Mouse (Mus musculus) testis, adult 2 months (tissue): ENCODE results near the gene Abcc9. TPM values are rescaled to one million over a fixed set of nuclear protein-coding genes. Genes with fewer than 3 reads are reported as not detected.

Experiments
- H3K27ac ChIP-seq: fragments of 200-500 bp; 2 replicates; pipeline ENCODE4 v1.5.1; 2012; ENCODE audit warnings: low read depth, low read length; ENCODE audit not compliant: control insufficient read depth, insufficient read depth
- H3K27me3 ChIP-seq: fragments of 200-500 bp; 2 replicates; pipeline ENCODE4 v1.6.1; 2012; ENCODE audit warnings: mild to moderate bottlenecking, low read length, moderate library complexity; ENCODE audit not compliant: control insufficient read depth, insufficient read depth
- H3K36me3 ChIP-seq: fragments of 200-500 bp; 2 replicates; pipeline ENCODE4 v1.6.1; 2012; ENCODE audit warnings: mild to moderate bottlenecking, low read length; ENCODE audit not compliant: control insufficient read depth, insufficient read depth
- H3K4me1 ChIP-seq: fragments of 200-500 bp; 2 replicates; pipeline ENCODE4 v1.6.1; 2012; ENCODE audit warnings: low read length; ENCODE audit not compliant: control insufficient read depth, insufficient read depth
- H3K4me3 ChIP-seq: fragments of 200-500 bp; 2 replicates; pipeline ENCODE4 v1.5.1; 2012; ENCODE audit warnings: low read depth, mild to moderate bottlenecking, low read length, moderate library complexity, mixed read lengths; ENCODE audit not compliant: control insufficient read depth
- CTCF ChIP-seq: fragments of 200-500 bp; IDR thresholded peaks from 2 replicates; pipeline ENCODE4 v1.5.1; 2012; ENCODE audit warnings: low read depth, mild to moderate bottlenecking, inconsistent platforms, low read length, moderate library complexity; ENCODE audit not compliant: control insufficient read depth, insufficient read depth, insufficient replicate concordance
- POLR2A ChIP-seq: fragments of 200-500 bp; IDR thresholded peaks from 2 replicates; pipeline ENCODE4 v1.6.1; 2012; ENCODE audit warnings: low read depth, mild to moderate bottlenecking, inconsistent platforms, low read length, moderate library complexity; ENCODE audit not compliant: control insufficient read depth
- polyA plus RNA-seq: library from polyadenylated mRNA; depleted of rRNA; stranded (reverse); fragments of >200 nt; gene quantifications from 2 replicates; pipeline ENCODE4 v1.2.3, GENCODE M21; 2012

Abcc9 gene
- polyA plus RNA-seq, 1 experiment, result 0.78 TPM

- Histone ChIP-seq H3K27ac (no peak overlapping the region), H3K36me3 (no peaks in the 10 kb centered on the region), H3K27me3 (no peaks in the 10 kb centered on the region), H3K4me1 (no peaks in the 10 kb centered on the region), H3K4me3 (no peak overlapping the region)
- no peak for TF ChIP-seq CTCF
- TF ChIP-seq POLR2A, result no peak
These were observed 89.7 kb downstream of the Abcc9 start for GRCm38 (mm10) chr6:142612366-142612765.

- H3K27ac ChIP-seq, result no peak overlapping the region
- no peaks in the 10 kb centered on the region for H3K27me3 ChIP-seq
- no peak overlapping the region for H3K4me3 ChIP-seq
- no peaks in the 10 kb centered on the region for H3K4me1 ChIP-seq
- TF ChIP-seq POLR2A (no peak), CTCF (no peak)
- H3K36me3 ChIP-seq, result no peaks in the 10 kb centered on the region
These were observed 92.4 kb downstream of the Abcc9 start for GRCm38 (mm10) chr6:142609401-142610373.

GRCm38 (mm10) chr6:142607080-142607479, 95.0 kb downstream of the Abcc9 start:
- H3K4me1 ChIP-seq, result no peaks in the 10 kb centered on the region
- no peaks in the 10 kb centered on the region for H3K27me3 ChIP-seq
- no peaks in the 10 kb centered on the region for H3K36me3 ChIP-seq
- H3K4me3 ChIP-seq, result no peak overlapping the region
- no peak overlapping the region for H3K27ac ChIP-seq
- TF ChIP-seq CTCF, result no peak
- no peak for TF ChIP-seq POLR2A

- no peaks in the 10 kb centered on the region for H3K27me3 ChIP-seq
- TF ChIP-seq POLR2A, result no peak
- TF ChIP-seq CTCF, result no peak
- no peaks in the 10 kb centered on the region for H3K36me3 ChIP-seq
- no peak overlapping the region for H3K27ac ChIP-seq
- no peaks in the 10 kb centered on the region for H3K4me1 ChIP-seq
- H3K4me3 ChIP-seq, result no peak overlapping the region
These were observed 99.3 kb downstream of the Abcc9 start for GRCm38 (mm10) chr6:142602772-142603171.

GRCm38 (mm10) chr6:142578831-142579230, 123.3 kb downstream of the Abcc9 start:
- H3K27ac ChIP-seq, result no peak overlapping the region
- no peaks in the 10 kb centered on the region for H3K36me3 ChIP-seq
- H3K27me3 ChIP-seq, result no peaks in the 10 kb centered on the region
- no peaks in the 10 kb centered on the region for H3K4me1 ChIP-seq
- TF ChIP-seq POLR2A, result no peak
- no peak for TF ChIP-seq CTCF
- H3K4me3 ChIP-seq, result no peak overlapping the region

GRCm38 (mm10) chr6:142577801-142578200, 124.3 kb downstream of the Abcc9 start:
- Histone ChIP-seq H3K4me1 (no peaks in the 10 kb centered on the region), H3K27ac (no peak overlapping the region), H3K27me3 (no peaks in the 10 kb centered on the region), H3K4me3 (no peak overlapping the region), H3K36me3 (no peaks in the 10 kb centered on the region)
- TF ChIP-seq CTCF (no peak), POLR2A (no peak)

GRCm38 (mm10) chr6:142572876-142573275, 129.2 kb downstream of the Abcc9 start:
- no peaks in the 10 kb centered on the region for H3K27me3 ChIP-seq
- TF ChIP-seq POLR2A (no peak), CTCF (no peak)
- peaks cover 2% of the 10 kb centered on the region for H3K4me1 ChIP-seq
- H3K27ac ChIP-seq, result no peak overlapping the region
- H3K36me3 ChIP-seq, result no peaks in the 10 kb centered on the region
- H3K4me3 ChIP-seq, result no peak overlapping the region
